Mouse (Mus musculus) kidney, adult 2 months (tissue): Measurements from ENCODE around the gene Zfp553.

Experiments used
- CTCF ChIP-seq: fragments of 200-500 bp; conservative IDR thresholded peaks from 2 replicates; pipeline ENCODE4 v1.5.1; 2011; ENCODE audit warnings: low read depth, mild to moderate bottlenecking, control low read depth, low read length, moderate library complexity, mixed read lengths; ENCODE audit not compliant: insufficient read depth, insufficient read length
- POLR2A ChIP-seq: fragments of 200-500 bp; IDR thresholded peaks from one replicate; pipeline ENCODE4 v1.6.1; 2011; ENCODE audit warnings: low read depth, low read length, control low read depth

GRCm38 (mm10) chr7:127225147-127225995 is 7.5 kb upstream of the Zfp553 start:
- TF ChIP-seq CTCF (no peak), POLR2A (no peak)
